Mouse (Mus musculus) kidney, adult 8-10 months (tissue): ENCODE results near the gene Pla2g1b.
A peak's percentile ranks its signal among the peaks of the same experiment; 100 is the strongest.
"Not testable (repeated sequence)": the region's sequence is repeated elsewhere in the genome, so short reads cannot be mapped to it uniquely, and the experiment has no call there.

Experiments
- DNase-seq, 2 experiments: peaks; one replicate each; pipeline ENCODE4 v3.0.0; 2022

Pla2g1b gene

GRCm38 (mm10) chr5:115484996-115485395, 18.9 kb downstream of the Pla2g1b start:
- no peak for DNase-seq

GRCm38 (mm10) chr5:115485489-115486205, 19.6 kb downstream of the Pla2g1b start:
- DNase-seq = peak; percentile 47 to 65

GRCm38 (mm10) chr5:115486726-115487125, 20.7 kb downstream of the Pla2g1b start:
- no peak for DNase-seq

GRCm38 (mm10) chr5:115487353-115487752, 21.3 kb downstream of the Pla2g1b start:
- DNase-seq = no peak

- DNase-seq = no peak
These were observed 22.0 kb downstream of the Pla2g1b start for GRCm38 (mm10) chr5:115487942-115488580.

GRCm38 (mm10) chr5:115488841-115489698, 23.0 kb downstream of the Pla2g1b start:
- peak; percentile 79 to 82 for DNase-seq

- DNase-seq = peak; percentile 85 to 87
These were observed 23.9 kb downstream of the Pla2g1b start for GRCm38 (mm10) chr5:115489699-115490637.

GRCm38 (mm10) chr5:115490638-115491000, 24.6 kb downstream of the Pla2g1b start:
- DNase-seq = no peak

- DNase-seq = no peak
These were observed 25.0 kb downstream of the Pla2g1b start for GRCm38 (mm10) chr5:115491076-115491475.

GRCm38 (mm10) chr5:115491771-115492322, 25.8 kb downstream of the Pla2g1b start:
- DNase-seq = peak in 1 of 2 experiments; percentile 60

GRCm38 (mm10) chr5:115492711-115493335, 26.8 kb downstream of the Pla2g1b start:
- DNase-seq = no peak

- DNase-seq = no peak
These were observed 27.4 kb downstream of the Pla2g1b start for GRCm38 (mm10) chr5:115493441-115493840.

- not testable (repeated sequence) for DNase-seq
These were observed 29.6 kb downstream of the Pla2g1b start for GRCm38 (mm10) chr5:115495618-115496017.

GRCm38 (mm10) chr5:115497033-115497432, 31.0 kb downstream of the Pla2g1b start:
- DNase-seq = no peak

- DNase-seq = no peak
These were observed 32.5 kb downstream of the Pla2g1b start for GRCm38 (mm10) chr5:115498307-115499240.

- DNase-seq = peak; percentile 61 to 64
These were observed 34.4 kb downstream of the Pla2g1b start for GRCm38 (mm10) chr5:115500383-115500935.

- DNase-seq = no peak
These were observed 37.0 kb downstream of the Pla2g1b start for GRCm38 (mm10) chr5:115503035-115503434.

- not testable (repeated sequence) for DNase-seq
These were observed 39.6 kb downstream of the Pla2g1b start for GRCm38 (mm10) chr5:115505617-115506016.

- peak; percentile 86 to 91 for DNase-seq
These were observed 40.6 kb downstream of the Pla2g1b start, which contains the start of gene Pxn for GRCm38 (mm10) chr5:115506454-115507201. TSS of gene Pxn (plus strand) at chr5:115506676.
